Comparison of ENCODE assay signal across 8 mouse cellular contexts in the genomic region with DNA sequence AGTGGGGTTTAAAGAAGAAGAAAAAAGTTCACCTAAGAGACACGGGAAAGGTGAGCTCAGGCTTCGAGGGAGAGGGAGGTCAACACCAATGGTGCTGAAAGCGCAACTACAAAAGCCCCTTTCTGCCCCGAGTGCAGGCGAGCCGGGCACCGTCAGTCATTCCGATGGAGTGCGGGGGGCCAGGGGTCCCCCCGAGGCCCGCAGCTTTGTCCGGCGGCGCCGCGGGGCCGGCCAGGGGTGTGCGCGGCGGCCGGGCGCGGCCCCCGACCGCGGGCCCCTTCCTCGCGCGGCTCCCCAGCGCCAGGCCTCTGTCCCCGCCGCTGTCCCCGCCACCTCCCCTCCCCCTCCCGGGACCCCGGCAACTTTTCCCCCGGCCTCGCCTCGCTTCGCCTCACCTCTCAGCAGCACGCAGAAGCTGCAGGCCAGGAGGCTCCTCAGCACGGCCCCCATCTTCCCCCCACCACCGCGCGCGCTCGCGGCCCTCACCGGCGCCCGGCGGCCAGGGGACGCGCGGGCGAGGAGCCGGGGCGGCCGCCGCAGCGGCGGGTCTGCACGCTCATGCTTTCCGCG. TPM values are rescaled to one million over a fixed set of nuclear protein-coding genes. Genes with fewer than 3 reads are reported as not detected.
A peak's percentile ranks its signal among the peaks of the same experiment; 100 is the strongest.
DNase-seq lines count a peak whose midpoint lies in the region; ATAC-seq and TF ChIP-seq lines count a peak whose summit lies in the region.

No protein-coding gene starts in this region.

- H3K27ac ChIP-seq in lung, embryonic 14.5 days (ENCODE audit: low read depth), result peak overlapping the region; percentile 99
- H3K27ac ChIP-seq in bone marrow macrophage, adult 2 months (ENCODE audit: insufficient read depth, low read depth, low read length), result peak overlapping the region; percentile 56
- H3K27ac ChIP-seq in forebrain, embryonic 13.5 days, result peak overlapping the region; percentile 100
- H3K27ac ChIP-seq in limb, embryonic 15.5 days, result peak overlapping the region; percentile 99
- peak overlapping the region; percentile 99 for H3K27ac ChIP-seq in stomach, embryonic 14.5 days (ENCODE audit: low read length)

- intact Hi-C loops in gastrocnemius, postnatal 14 days (cut with DNase I; ENCODE audit: low total_unique reads), result loop anchor here (5.0 kb wide), 1 partner anchor 41 kb away; no protein-coding TSS in a partner anchor
- intact Hi-C loops in left cerebral cortex, postnatal 14 days (cut with DNase I), result loop anchor here (5.0 to 10.0 kb wide), 4 partner anchors 41 to 112 kb away; no protein-coding TSS in a partner anchor

- peak; percentile 41 for DNase-seq in lung, embryonic 14.5 days
- DNase-seq in lung, postnatal 4 days, result no peak
- no peak for DNase-seq in gastrocnemius, postnatal 14 days
- no peak for DNase-seq in left cerebral cortex, postnatal 14 days (ENCODE audit: low spot score in 2 of 2)

- H3K4me2 ChIP-seq in lung, embryonic 14.5 days, result peak overlapping the region; percentile 90
- H3K4me2 ChIP-seq in forebrain, embryonic 13.5 days, result peak overlapping the region; percentile 88
- H3K4me2 ChIP-seq in limb, embryonic 15.5 days, result peak overlapping the region; percentile 64
- H3K4me2 ChIP-seq in stomach, embryonic 14.5 days (replicated peaks; ENCODE audit: low read depth, low read length), result peak overlapping the region; percentile 85

- peak; percentile 61 for ATAC-seq in lung, embryonic 14.5 days (ENCODE audit: insufficient read depth)
- peak; percentile 75 for ATAC-seq in forebrain, embryonic 13.5 days
- ATAC-seq in limb, embryonic 15.5 days (ENCODE audit: insufficient number of reproducible peaks, low FRiP score, low TSS enrichment, low read depth), result peak; percentile 50; the same call in 1 of the 2 replicates
- peak; percentile 58 for ATAC-seq in stomach, embryonic 14.5 days (ENCODE audit: insufficient number of reproducible peaks, insufficient read depth, low FRiP score, low read depth)

- H3K9ac ChIP-seq in lung, embryonic 14.5 days, result peak overlapping the region; percentile 98
- H3K9ac ChIP-seq in forebrain, embryonic 13.5 days, result peak overlapping the region; percentile 98
- H3K9ac ChIP-seq in limb, embryonic 15.5 days, result peak overlapping the region; percentile 99
- H3K9ac ChIP-seq in stomach, embryonic 14.5 days (replicated peaks; ENCODE audit: low read depth, low read length), result peak overlapping the region; percentile 98

- no peaks in the 10 kb centered on the region for H3K4me1 ChIP-seq in lung, embryonic 14.5 days (ENCODE audit: insufficient read depth)
- peaks cover 10% of the 10 kb centered on the region for H3K4me1 ChIP-seq in bone marrow macrophage, adult 2 months (ENCODE audit: control insufficient read depth, insufficient read depth, low read length)
- H3K4me1 ChIP-seq in forebrain, embryonic 13.5 days, result peaks cover 23% of the 10 kb centered on the region
- H3K4me1 ChIP-seq in limb, embryonic 15.5 days, result peaks cover 13% of the 10 kb centered on the region; the same call in 1 of the 2 replicates
- H3K4me1 ChIP-seq in stomach, embryonic 14.5 days (ENCODE audit: control insufficient read depth, insufficient read depth, low read length), result peaks cover 11% of the 10 kb centered on the region

- WGBS in lung, embryonic 14.5 days, result under 1% methylated on average over 49 of the region's 64 CpGs
- WGBS in forebrain, embryonic 13.5 days, result under 1% methylated on average over 31 of the region's 64 CpGs
- WGBS in limb, embryonic 15.5 days, result under 1% methylated on average over 50 of the region's 64 CpGs
- under 1% methylated on average over 38 of the region's 64 CpGs for WGBS in stomach, embryonic 14.5 days

- no peaks in the 10 kb centered on the region for H3K27me3 ChIP-seq in lung, embryonic 14.5 days (ENCODE audit: insufficient read depth, low read length)
- no peaks in the 10 kb centered on the region for H3K27me3 ChIP-seq in forebrain, embryonic 13.5 days
- H3K27me3 ChIP-seq in limb, embryonic 15.5 days, result no peaks in the 10 kb centered on the region
- no peaks in the 10 kb centered on the region for H3K27me3 ChIP-seq in stomach, embryonic 14.5 days (ENCODE audit: control insufficient read depth, insufficient read depth, low read length)

- H3K9me3 ChIP-seq in lung, embryonic 14.5 days (ENCODE audit: low read depth, low read length), result no peaks in the 10 kb centered on the region
- no peaks in the 10 kb centered on the region for H3K9me3 ChIP-seq in forebrain, embryonic 13.5 days (replicated peaks)
- H3K9me3 ChIP-seq in limb, embryonic 15.5 days, result no peaks in the 10 kb centered on the region
- no peaks in the 10 kb centered on the region for H3K9me3 ChIP-seq in stomach, embryonic 14.5 days (ENCODE audit: control insufficient read depth, low read depth, low read length)

- no peak for TF ChIP-seq CTCF in lung, embryonic 14.5 days (IDR thresholded peaks at IDR 0.05; ENCODE audit: low read depth)
- no peak for TF ChIP-seq CTCF in bone marrow macrophage, adult 2 months (IDR thresholded peaks at IDR 0.05; ENCODE audit: low read depth, low read length)

- peak overlapping the region; percentile 98 for H3K4me3 ChIP-seq in lung, embryonic 14.5 days (ENCODE audit: low read depth, low read length)
- H3K4me3 ChIP-seq in bone marrow macrophage, adult 2 months (ENCODE audit: insufficient read depth, low read length), result peak overlapping the region; percentile 80
- H3K4me3 ChIP-seq in forebrain, embryonic 13.5 days, result peak overlapping the region; percentile 96
- H3K4me3 ChIP-seq in limb, embryonic 15.5 days, result peak overlapping the region; percentile 89
- peak overlapping the region; percentile 83 for H3K4me3 ChIP-seq in stomach, embryonic 14.5 days (ENCODE audit: low read depth, low read length)

- H3K36me3 ChIP-seq in lung, embryonic 14.5 days (ENCODE audit: insufficient read depth), result no peaks in the 10 kb centered on the region
- H3K36me3 ChIP-seq in forebrain, embryonic 13.5 days (ENCODE audit: poor library complexity, severe bottlenecking), result no peaks in the 10 kb centered on the region
- H3K36me3 ChIP-seq in limb, embryonic 15.5 days, result no peaks in the 10 kb centered on the region
- H3K36me3 ChIP-seq in stomach, embryonic 14.5 days (ENCODE audit: control insufficient read depth, insufficient read depth, low read length), result no peaks in the 10 kb centered on the region

- no peak for TF ChIP-seq POLR2A in bone marrow macrophage, adult 2 months (IDR thresholded peaks at IDR 0.05; ENCODE audit: borderline replicate concordance, low read depth, low read length)

RNA-seq across cellular contexts. Expression of a gene that starts 0.4 kb away (rescaled TPM):
- polyA plus RNA-seq in lung, embryonic 14.5 days (2014; fragmentation: Nextera tagmentation; extraction: Ambion mirVana), result 34.0 and 35.8 TPM in 2 replicates
- 33.1 and 37.0 TPM in 2 replicates for polyA plus RNA-seq in bone marrow macrophage, adult 2 months (2012; ENCODE audit: insufficient read depth, insufficient read length, missing spikeins)
- 22.5 and 26.6 TPM in 2 replicates for polyA plus RNA-seq in forebrain, embryonic 13.5 days (2015; fragmentation: Nextera tagmentation; extraction: Ambion mirVana)
- polyA plus RNA-seq in limb, embryonic 15.5 days (2015; fragmentation: Nextera tagmentation; extraction: Ambion mirVana), result 24.7 and 31.1 TPM in 2 replicates
- 39.6 and 41.3 TPM in 2 replicates for polyA plus RNA-seq in stomach, embryonic 14.5 days (2014; fragmentation: Nextera tagmentation; extraction: Ambion mirVana)
- 10 to 100 TPM; 40.9 to 41.9 TPM for total RNA-seq in gastrocnemius, postnatal 14 days (2021)
- 10 to 100 TPM; 41.5 to 46.1 TPM for total RNA-seq in left cerebral cortex, postnatal 14 days (2021)
